Mouse (Mus musculus): ENCODE measurements at regions not wholly inside any gene's neighbourhood (a gene's known extent, or its start where the extent isn't known, plus 50 kb on each side); places are given as distances from the start of the nearest gene placed in this dataset.

GRCm38 (mm10) chr15:87200282-87201048, 343.6 kb upstream of the Fam19a5 start:
- Histone ChIP-seq H3K27ac (ENCODE audit: low read depth) (no peak overlapping the region), H3K4me3 (ENCODE audit: low read depth, low read length) (no peak overlapping the region), H3K4me2 (ENCODE audit: low read length) (no peak overlapping the region), H3K9ac (ENCODE audit: low read length) (no peak overlapping the region), H3K36me3 (ENCODE audit: control insufficient read depth, insufficient read depth, low read length) (no peaks in the 10 kb centered on the region), H3K9me3 (ENCODE audit: control insufficient read depth, low read length) (no peaks in the 10 kb centered on the region), H3K27me3 (replicated peaks; ENCODE audit: control insufficient read depth, insufficient read depth, low read length) (no peaks in the 10 kb centered on the region), H3K4me1 (replicated peaks; ENCODE audit: control insufficient read depth, insufficient read depth, low read length) (no peaks in the 10 kb centered on the region)
- DNase-seq (ENCODE audit: low spot score), result no peak
- 79% methylated on average over 19 of the region's 19 CpGs for whole genome bisulfite sequencing
- no peak for ATAC-seq (replicated peaks; ENCODE audit: low FRiP score, low TSS enrichment, low read depth)

- H3K4me1 ChIP-seq (replicated peaks; ENCODE audit: control insufficient read depth, insufficient read depth, low read length), result no peaks in the 10 kb centered on the region
- ATAC-seq (replicated peaks; ENCODE audit: low FRiP score, low TSS enrichment, low read depth) (no peak), DNase-seq (ENCODE audit: low spot score) (no peak)
- H3K9ac ChIP-seq (ENCODE audit: low read length), result no peak overlapping the region
- no peaks in the 10 kb centered on the region for H3K9me3 ChIP-seq (ENCODE audit: control insufficient read depth, low read length)
- H3K4me2 ChIP-seq (ENCODE audit: low read length), result no peak overlapping the region
- H3K27me3 ChIP-seq (replicated peaks; ENCODE audit: control insufficient read depth, insufficient read depth, low read length), result no peaks in the 10 kb centered on the region
- no peak overlapping the region for H3K4me3 ChIP-seq (ENCODE audit: low read depth, low read length)
- H3K27ac ChIP-seq (ENCODE audit: low read depth), result no peak overlapping the region
- no peaks in the 10 kb centered on the region for H3K36me3 ChIP-seq (ENCODE audit: control insufficient read depth, insufficient read depth, low read length)
- WGBS, result 78% methylated on average over 7 of the region's 7 CpGs
Observed at GRCm38 (mm10) chr15:87201055-87201454, 343.0 kb upstream of the Fam19a5 start.

- ATAC-seq (replicated peaks; ENCODE audit: low FRiP score, low TSS enrichment, low read depth) (no peak), DNase-seq (ENCODE audit: low spot score) (no peak)
- H3K27ac ChIP-seq (ENCODE audit: low read depth), result no peak overlapping the region
- H3K9me3 ChIP-seq (ENCODE audit: control insufficient read depth, low read length), result no peaks in the 10 kb centered on the region
- no peaks in the 10 kb centered on the region for H3K4me1 ChIP-seq (replicated peaks; ENCODE audit: control insufficient read depth, insufficient read depth, low read length)
- H3K36me3 ChIP-seq (ENCODE audit: control insufficient read depth, insufficient read depth, low read length), result no peaks in the 10 kb centered on the region
- 69% methylated on average over 3 of the region's 3 CpGs for WGBS
- H3K4me3 ChIP-seq (ENCODE audit: low read depth, low read length), result no peak overlapping the region
- no peaks in the 10 kb centered on the region for H3K27me3 ChIP-seq (replicated peaks; ENCODE audit: control insufficient read depth, insufficient read depth, low read length)
- no peak overlapping the region for H3K4me2 ChIP-seq (ENCODE audit: low read length)
- H3K9ac ChIP-seq (ENCODE audit: low read length), result no peak overlapping the region
Observed at GRCm38 (mm10) chr15:87229951-87230350, 314.1 kb upstream of the Fam19a5 start.

DNA sequence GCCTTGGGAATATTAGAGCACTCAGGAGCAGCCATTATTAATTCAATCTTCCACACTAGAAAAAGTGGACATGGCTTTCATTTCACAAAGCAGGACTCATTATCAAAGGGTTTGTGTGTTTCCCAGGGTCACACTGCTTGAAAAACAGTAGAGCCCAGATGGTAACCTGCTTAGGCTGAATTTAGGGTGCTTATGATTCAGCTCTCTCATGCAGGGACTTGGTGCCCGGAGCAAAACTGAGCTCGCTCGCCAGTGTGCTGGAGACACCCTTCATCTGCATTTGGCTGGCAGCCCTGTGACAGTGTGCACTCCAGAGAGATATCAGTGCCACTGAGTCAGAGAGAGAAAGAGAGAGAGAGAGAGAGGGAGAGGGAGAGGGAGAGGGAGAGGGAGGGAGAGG, 308.0 kb upstream of the Fam19a5 start:
- Histone ChIP-seq H3K9ac (ENCODE audit: low read length) (no peak overlapping the region), H3K27me3 (replicated peaks; ENCODE audit: control insufficient read depth, insufficient read depth, low read length) (no peaks in the 10 kb centered on the region), H3K4me2 (ENCODE audit: low read length) (no peak overlapping the region), H3K27ac (ENCODE audit: low read depth) (no peak overlapping the region), H3K9me3 (ENCODE audit: control insufficient read depth, low read length) (no peaks in the 10 kb centered on the region), H3K36me3 (ENCODE audit: control insufficient read depth, insufficient read depth, low read length) (no peaks in the 10 kb centered on the region), H3K4me3 (ENCODE audit: low read depth, low read length) (no peak overlapping the region), H3K4me1 (replicated peaks; ENCODE audit: control insufficient read depth, insufficient read depth, low read length) (no peaks in the 10 kb centered on the region)
- ATAC-seq (replicated peaks; ENCODE audit: low FRiP score, low TSS enrichment, low read depth) (no peak), DNase-seq (ENCODE audit: low spot score) (no peak)
- whole genome bisulfite sequencing, result 82% methylated on average over 3 of the region's 3 CpGs

- Histone ChIP-seq H3K27me3 (replicated peaks; ENCODE audit: control insufficient read depth, insufficient read depth, low read length) (no peaks in the 10 kb centered on the region), H3K4me3 (ENCODE audit: low read depth, low read length) (no peak overlapping the region), H3K36me3 (ENCODE audit: control insufficient read depth, insufficient read depth, low read length) (no peaks in the 10 kb centered on the region), H3K27ac (ENCODE audit: low read depth) (no peak overlapping the region), H3K9ac (ENCODE audit: low read length) (no peak overlapping the region), H3K4me1 (replicated peaks; ENCODE audit: control insufficient read depth, insufficient read depth, low read length) (no peaks in the 10 kb centered on the region), H3K9me3 (ENCODE audit: control insufficient read depth, low read length) (no peaks in the 10 kb centered on the region), H3K4me2 (ENCODE audit: low read length) (no peak overlapping the region)
- DNase-seq (ENCODE audit: low spot score) (no peak), ATAC-seq (replicated peaks; ENCODE audit: low FRiP score, low TSS enrichment, low read depth) (no peak)
- WGBS, result 94% methylated on average over 11 of the region's 11 CpGs
Observed at GRCm38 (mm10) chr15:87239057-87239456, 305.0 kb upstream of the Fam19a5 start.

GRCm38 (mm10) chr15:87261497-87261896, 282.6 kb upstream of the Fam19a5 start:
- no peak overlapping the region for H3K27ac ChIP-seq (ENCODE audit: low read depth)
- H3K9me3 ChIP-seq (ENCODE audit: control insufficient read depth, low read length), result no peaks in the 10 kb centered on the region
- no peaks in the 10 kb centered on the region for H3K27me3 ChIP-seq (replicated peaks; ENCODE audit: control insufficient read depth, insufficient read depth, low read length)
- H3K4me3 ChIP-seq (ENCODE audit: low read depth, low read length), result no peak overlapping the region
- H3K36me3 ChIP-seq (ENCODE audit: control insufficient read depth, insufficient read depth, low read length), result no peaks in the 10 kb centered on the region
- 84% methylated on average over 6 of the region's 6 CpGs for whole genome bisulfite sequencing
- DNase-seq (ENCODE audit: low spot score) (no peak), ATAC-seq (replicated peaks; ENCODE audit: low FRiP score, low TSS enrichment, low read depth) (no peak)
- H3K9ac ChIP-seq (ENCODE audit: low read length), result no peak overlapping the region
- no peaks in the 10 kb centered on the region for H3K4me1 ChIP-seq (replicated peaks; ENCODE audit: control insufficient read depth, insufficient read depth, low read length)
- H3K4me2 ChIP-seq (ENCODE audit: low read length), result no peak overlapping the region

DNA sequence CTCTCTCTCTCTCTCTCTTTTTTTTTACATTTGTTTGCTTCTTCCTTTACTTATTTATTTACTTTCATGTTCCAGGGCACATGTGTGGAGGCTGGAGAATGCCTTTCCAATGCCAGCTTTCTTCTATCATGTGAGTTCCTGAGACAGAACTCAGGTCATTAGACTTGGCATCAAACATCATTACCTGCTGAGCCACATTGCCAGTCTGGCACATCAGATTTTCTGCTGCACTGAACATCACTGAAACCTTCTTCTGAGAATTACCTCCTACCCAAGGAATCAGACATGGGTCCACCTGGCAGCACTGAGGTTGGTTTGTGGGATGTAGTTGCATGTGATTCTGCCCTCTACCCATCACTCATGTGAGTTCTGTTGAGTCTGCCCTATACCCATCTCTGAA, 279.2 kb upstream of the Fam19a5 start:
- H3K4me3 ChIP-seq (ENCODE audit: low read depth, low read length), result no peak overlapping the region
- no peak overlapping the region for H3K9ac ChIP-seq (ENCODE audit: low read length)
- H3K4me1 ChIP-seq (replicated peaks; ENCODE audit: control insufficient read depth, insufficient read depth, low read length), result no peaks in the 10 kb centered on the region
- H3K27ac ChIP-seq (ENCODE audit: low read depth), result no peak overlapping the region
- ATAC-seq (replicated peaks; ENCODE audit: low FRiP score, low TSS enrichment, low read depth), result no peak
- no peaks in the 10 kb centered on the region for H3K36me3 ChIP-seq (ENCODE audit: control insufficient read depth, insufficient read depth, low read length)
- no peak for DNase-seq (ENCODE audit: low spot score)
- H3K27me3 ChIP-seq (replicated peaks; ENCODE audit: control insufficient read depth, insufficient read depth, low read length), result no peaks in the 10 kb centered on the region
- no peak overlapping the region for H3K4me2 ChIP-seq (ENCODE audit: low read length)
- no peaks in the 10 kb centered on the region for H3K9me3 ChIP-seq (ENCODE audit: control insufficient read depth, low read length)

DNA sequence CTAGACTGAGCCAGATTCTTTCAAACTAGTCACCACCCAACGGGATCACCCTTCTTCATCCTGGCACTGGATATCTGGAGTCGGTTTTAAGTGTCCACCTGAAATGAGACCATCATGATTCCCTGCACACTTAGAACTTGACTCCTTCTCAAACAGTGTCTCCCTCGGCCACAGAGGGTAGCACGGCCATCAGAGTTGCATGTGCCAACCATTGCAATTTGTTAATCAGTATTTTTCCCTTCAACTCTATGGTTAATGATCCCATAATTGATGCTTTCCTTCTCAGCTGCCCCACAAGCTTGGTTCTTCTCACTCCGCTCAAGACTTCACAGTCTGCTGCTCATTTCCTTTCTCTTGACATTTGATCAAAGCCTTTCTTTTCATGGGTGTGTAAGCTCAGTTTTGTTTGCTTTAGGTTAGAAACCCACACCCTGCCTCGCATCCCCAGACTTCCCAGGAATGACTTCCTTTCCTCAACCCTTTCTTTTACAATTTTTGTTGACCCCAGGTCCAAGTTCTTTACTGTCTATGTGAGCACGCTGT, 253.0 kb upstream of the Fam19a5 start:
- no peaks in the 10 kb centered on the region for H3K4me1 ChIP-seq (replicated peaks; ENCODE audit: control insufficient read depth, insufficient read depth, low read length)
- no peak overlapping the region for H3K4me2 ChIP-seq (ENCODE audit: low read length)
- DNase-seq (ENCODE audit: low spot score) (no peak), ATAC-seq (replicated peaks; ENCODE audit: low FRiP score, low TSS enrichment, low read depth) (no peak)
- WGBS, result 77% methylated on average over 7 of the region's 7 CpGs
- H3K4me3 ChIP-seq (ENCODE audit: low read depth, low read length), result no peak overlapping the region
- H3K27me3 ChIP-seq (replicated peaks; ENCODE audit: control insufficient read depth, insufficient read depth, low read length), result no peaks in the 10 kb centered on the region
- no peak overlapping the region for H3K9ac ChIP-seq (ENCODE audit: low read length)
- H3K9me3 ChIP-seq (ENCODE audit: control insufficient read depth, low read length), result no peaks in the 10 kb centered on the region
- no peaks in the 10 kb centered on the region for H3K36me3 ChIP-seq (ENCODE audit: control insufficient read depth, insufficient read depth, low read length)
- H3K27ac ChIP-seq (ENCODE audit: low read depth), result no peak overlapping the region

GRCm38 (mm10) chr15:87319896-87320295, 224.2 kb upstream of the Fam19a5 start:
- no peak overlapping the region for H3K4me2 ChIP-seq (ENCODE audit: low read length)
- no peaks in the 10 kb centered on the region for H3K27me3 ChIP-seq (replicated peaks; ENCODE audit: control insufficient read depth, insufficient read depth, low read length)
- no peaks in the 10 kb centered on the region for H3K36me3 ChIP-seq (ENCODE audit: control insufficient read depth, insufficient read depth, low read length)
- DNase-seq (ENCODE audit: low spot score), result no peak
- peaks cover 4% of the 10 kb centered on the region; the same call in 1 of the 2 replicates for H3K9me3 ChIP-seq (ENCODE audit: control insufficient read depth, low read length)
- no peaks in the 10 kb centered on the region for H3K4me1 ChIP-seq (replicated peaks; ENCODE audit: control insufficient read depth, insufficient read depth, low read length)
- no peak overlapping the region for H3K9ac ChIP-seq (ENCODE audit: low read length)
- H3K4me3 ChIP-seq (ENCODE audit: low read depth, low read length), result no peak overlapping the region
- no peak for ATAC-seq (replicated peaks; ENCODE audit: low FRiP score, low TSS enrichment, low read depth)
- no peak overlapping the region for H3K27ac ChIP-seq (ENCODE audit: low read depth)
